Mouse (Mus musculus): ENCODE measurements around the gene Zfp653. TPM values are rescaled to one million over a fixed set of nuclear protein-coding genes. Genes with fewer than 3 reads are reported as not detected.

Gene Zfp653
- polyA plus RNA-seq, 1 experiment from 2014 or later, result 5.5 TPM

DNA sequence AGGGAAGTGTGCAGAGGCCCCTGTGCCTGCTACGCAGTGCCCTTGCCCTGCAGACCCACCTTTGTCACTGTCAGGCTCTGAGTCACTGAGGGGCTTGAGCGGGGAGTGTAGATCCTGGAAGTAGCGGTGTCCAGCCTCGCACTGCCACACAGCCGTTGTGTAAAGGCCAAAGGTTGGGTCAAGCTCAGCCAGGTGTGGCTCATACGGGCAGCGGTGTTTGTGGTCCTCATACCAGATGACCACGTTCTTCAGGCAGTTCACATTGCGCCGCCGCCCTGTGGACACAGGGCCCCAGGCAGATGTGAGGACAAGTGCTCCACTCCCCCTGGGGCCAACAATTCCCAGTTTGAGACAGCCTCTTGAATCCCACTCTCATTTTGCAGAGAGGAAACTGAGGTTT, 5.5 kb downstream of the Zfp653 start:
- H3K36me3 ChIP-seq (replicated peaks; ENCODE audit: control insufficient read depth, insufficient read depth, low read depth, low read length), result peaks cover 2% of the 10 kb centered on the region

DNA sequence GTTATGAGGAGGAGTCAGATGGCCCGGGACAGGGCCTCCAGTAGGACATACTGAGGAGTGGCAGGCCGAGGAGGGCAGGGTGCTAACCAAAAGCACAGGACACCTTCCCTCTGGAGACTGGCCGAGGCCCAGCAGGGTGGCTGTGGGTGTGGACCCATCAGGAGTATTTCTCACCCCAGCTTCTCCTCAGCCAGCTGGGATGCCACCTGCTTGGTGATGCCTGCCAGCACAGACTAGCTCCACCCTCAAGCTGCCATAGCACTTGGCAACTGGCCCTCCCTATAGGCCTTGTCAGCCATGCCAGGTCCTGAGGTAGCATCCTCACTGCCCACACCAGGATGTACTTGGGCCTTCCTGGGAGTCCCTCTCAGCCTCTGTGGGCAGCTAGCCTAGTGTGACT, 6.8 kb downstream of the Zfp653 start:
- Histone ChIP-seq H3K27ac (replicated peaks; ENCODE audit: low read depth, low read length) (no peak overlapping the region), H3K4me3 (ENCODE audit: low read depth, low read length) (no peak overlapping the region), H3K4me2 (ENCODE audit: low read depth, low read length) (no peak overlapping the region), H3K36me3 (replicated peaks; ENCODE audit: control insufficient read depth, insufficient read depth, low read depth, low read length) (peaks cover 2% of the 10 kb centered on the region), H3K9ac (replicated peaks; ENCODE audit: low read length) (no peak overlapping the region), H3K9me3 (replicated peaks; ENCODE audit: control insufficient read depth, low read length) (no peaks in the 10 kb centered on the region), H3K4me1 (ENCODE audit: control insufficient read depth, insufficient read depth, low read length) (no peaks in the 10 kb centered on the region), H3K27me3 (ENCODE audit: control insufficient read depth, insufficient read depth, low read length) (no peaks in the 10 kb centered on the region)
- 0 out of 2 replicates have a peak, but pooled peaks have one; percentile 3 for ATAC-seq (replicated peaks; ENCODE audit: insufficient number of reproducible peaks, low FRiP score, low TSS enrichment, low read depth)
- no peak for DNase-seq (ENCODE audit: low spot score)
- 94% methylated on average over 3 of the region's 3 CpGs for WGBS

More for the DNA sequence above, 5.5 kb downstream of the Zfp653 start:
- Histone ChIP-seq H3K4me1 (ENCODE audit: control insufficient read depth, insufficient read depth, low read length) (no peaks in the 10 kb centered on the region), H3K9me3 (replicated peaks; ENCODE audit: control insufficient read depth, low read length) (no peaks in the 10 kb centered on the region), H3K4me3 (ENCODE audit: low read depth, low read length) (no peak overlapping the region), H3K27me3 (ENCODE audit: control insufficient read depth, insufficient read depth, low read length) (no peaks in the 10 kb centered on the region), H3K4me2 (ENCODE audit: low read depth, low read length) (no peak overlapping the region), H3K27ac (replicated peaks; ENCODE audit: low read depth, low read length) (no peak overlapping the region), H3K9ac (replicated peaks; ENCODE audit: low read length) (no peak overlapping the region)
- ATAC-seq (replicated peaks; ENCODE audit: insufficient number of reproducible peaks, low FRiP score, low TSS enrichment, low read depth), result no peak
- WGBS, result 92% methylated on average over 11 of the region's 11 CpGs
- DNase-seq (ENCODE audit: low spot score), result no peak

DNA sequence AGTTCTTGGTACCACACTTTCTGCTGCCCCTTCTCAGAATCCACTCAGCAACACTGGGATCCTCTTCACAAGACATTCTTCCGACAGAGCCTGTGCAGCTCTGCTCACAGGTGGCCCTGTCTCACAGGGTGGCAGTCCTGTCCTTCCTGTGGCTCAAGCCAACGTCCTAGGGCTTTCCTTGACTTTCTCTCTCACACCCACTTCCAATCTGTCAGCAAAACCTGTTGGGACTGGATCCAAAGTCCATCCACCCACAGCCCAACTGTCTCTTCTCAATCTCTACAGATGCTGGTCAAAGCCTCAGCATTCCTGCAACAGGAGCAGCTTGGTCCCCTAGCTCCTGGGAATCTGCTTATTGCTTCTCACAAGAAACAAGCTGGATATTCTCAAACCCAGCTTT, 9.8 kb downstream of the Zfp653 start:
- Histone ChIP-seq H3K27ac (replicated peaks; ENCODE audit: low read depth, low read length) (no peak overlapping the region), H3K4me3 (ENCODE audit: low read depth, low read length) (no peak overlapping the region), H3K36me3 (replicated peaks; ENCODE audit: control insufficient read depth, insufficient read depth, low read depth, low read length) (peaks cover 7% of the 10 kb centered on the region), H3K4me1 (ENCODE audit: control insufficient read depth, insufficient read depth, low read length) (no peaks in the 10 kb centered on the region), H3K9me3 (replicated peaks; ENCODE audit: control insufficient read depth, low read length) (no peaks in the 10 kb centered on the region), H3K9ac (replicated peaks; ENCODE audit: low read length) (no peak overlapping the region), H3K4me2 (ENCODE audit: low read depth, low read length) (no peak overlapping the region), H3K27me3 (ENCODE audit: control insufficient read depth, insufficient read depth, low read length) (no peaks in the 10 kb centered on the region)
- ATAC-seq (replicated peaks; ENCODE audit: insufficient number of reproducible peaks, low FRiP score, low TSS enrichment, low read depth) (no peak), DNase-seq (ENCODE audit: low spot score) (no peak)
- WGBS, result 75% methylated on average over 2 of the region's 2 CpGs

DNA sequence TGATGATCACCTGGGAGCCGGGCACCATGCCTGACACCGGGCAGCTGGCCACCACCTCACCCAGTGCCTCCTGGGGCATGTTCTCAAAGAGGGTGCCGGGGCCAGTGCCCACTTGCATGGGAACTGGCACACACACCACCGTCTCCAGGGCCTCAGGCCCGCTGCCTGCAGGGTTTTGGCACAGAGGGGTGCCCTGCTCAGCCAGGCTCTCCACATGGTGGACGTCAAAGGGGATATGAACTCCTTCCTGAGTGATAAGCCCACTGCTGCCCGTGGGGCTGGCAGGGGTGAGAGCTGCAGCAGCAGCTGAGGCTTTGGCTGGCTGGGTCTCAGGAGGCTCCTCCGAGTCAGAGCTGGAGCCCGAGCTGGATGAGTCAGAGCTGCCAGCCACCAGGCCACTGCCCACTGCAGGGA, 13.2 kb downstream of the Zfp653 start:
- Histone ChIP-seq H3K4me3 (ENCODE audit: low read depth, low read length) (no peak overlapping the region), H3K9me3 (replicated peaks; ENCODE audit: control insufficient read depth, low read length) (no peaks in the 10 kb centered on the region), H3K4me2 (ENCODE audit: low read depth, low read length) (no peak overlapping the region), H3K27me3 (ENCODE audit: control insufficient read depth, insufficient read depth, low read length) (peaks cover 8% of the 10 kb centered on the region), H3K36me3 (replicated peaks; ENCODE audit: control insufficient read depth, insufficient read depth, low read depth, low read length) (peaks cover 5% of the 10 kb centered on the region), H3K27ac (replicated peaks; ENCODE audit: low read depth, low read length) (no peak overlapping the region), H3K9ac (replicated peaks; ENCODE audit: low read length) (no peak overlapping the region), H3K4me1 (ENCODE audit: control insufficient read depth, insufficient read depth, low read length) (no peaks in the 10 kb centered on the region; the same call in 1 of the 2 replicates)
- no peak for ATAC-seq (replicated peaks; ENCODE audit: insufficient number of reproducible peaks, low FRiP score, low TSS enrichment, low read depth)
- no peak for DNase-seq (ENCODE audit: low spot score)
- WGBS, result 88% methylated on average over 9 of the region's 9 CpGs

DNA sequence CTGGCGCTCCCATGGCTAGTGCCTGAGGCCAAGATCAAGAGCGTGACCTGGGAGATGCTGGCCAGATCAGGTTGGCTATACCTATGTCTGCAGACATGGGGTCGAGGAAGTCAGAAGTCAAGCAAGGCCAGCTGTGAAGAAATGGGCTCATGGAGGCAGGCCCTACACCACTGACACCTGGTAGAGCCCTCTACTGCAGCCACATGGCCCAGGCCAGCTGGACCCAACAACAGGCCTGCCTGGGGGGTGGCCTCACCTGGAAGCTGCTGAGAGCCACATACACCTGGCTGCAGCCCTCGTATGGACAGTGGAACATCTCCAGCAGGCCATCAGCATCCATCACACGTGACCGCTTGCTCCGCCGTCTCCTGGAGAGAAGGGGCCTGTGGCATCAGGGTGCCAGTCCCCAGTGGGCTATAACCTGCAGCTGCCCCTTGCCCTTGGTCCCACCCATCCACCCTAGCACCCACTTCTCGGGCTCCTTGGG, 14.1 kb downstream of the Zfp653 start:
- Histone ChIP-seq H3K36me3 (replicated peaks; ENCODE audit: control insufficient read depth, insufficient read depth, low read depth, low read length) (peaks cover 5% of the 10 kb centered on the region), H3K27me3 (ENCODE audit: control insufficient read depth, insufficient read depth, low read length) (peaks cover 18% of the 10 kb centered on the region), H3K9ac (replicated peaks; ENCODE audit: low read length) (no peak overlapping the region), H3K4me2 (ENCODE audit: low read depth, low read length) (no peak overlapping the region), H3K4me3 (ENCODE audit: low read depth, low read length) (no peak overlapping the region), H3K9me3 (replicated peaks; ENCODE audit: control insufficient read depth, low read length) (no peaks in the 10 kb centered on the region), H3K4me1 (ENCODE audit: control insufficient read depth, insufficient read depth, low read length) (no peaks in the 10 kb centered on the region; the same call in 1 of the 2 replicates), H3K27ac (replicated peaks; ENCODE audit: low read depth, low read length) (no peak overlapping the region)
- DNase-seq (ENCODE audit: low spot score) (no peak), ATAC-seq (replicated peaks; ENCODE audit: insufficient number of reproducible peaks, low FRiP score, low TSS enrichment, low read depth) (no peak)
- 90% methylated on average over 9 of the region's 9 CpGs for WGBS

DNA sequence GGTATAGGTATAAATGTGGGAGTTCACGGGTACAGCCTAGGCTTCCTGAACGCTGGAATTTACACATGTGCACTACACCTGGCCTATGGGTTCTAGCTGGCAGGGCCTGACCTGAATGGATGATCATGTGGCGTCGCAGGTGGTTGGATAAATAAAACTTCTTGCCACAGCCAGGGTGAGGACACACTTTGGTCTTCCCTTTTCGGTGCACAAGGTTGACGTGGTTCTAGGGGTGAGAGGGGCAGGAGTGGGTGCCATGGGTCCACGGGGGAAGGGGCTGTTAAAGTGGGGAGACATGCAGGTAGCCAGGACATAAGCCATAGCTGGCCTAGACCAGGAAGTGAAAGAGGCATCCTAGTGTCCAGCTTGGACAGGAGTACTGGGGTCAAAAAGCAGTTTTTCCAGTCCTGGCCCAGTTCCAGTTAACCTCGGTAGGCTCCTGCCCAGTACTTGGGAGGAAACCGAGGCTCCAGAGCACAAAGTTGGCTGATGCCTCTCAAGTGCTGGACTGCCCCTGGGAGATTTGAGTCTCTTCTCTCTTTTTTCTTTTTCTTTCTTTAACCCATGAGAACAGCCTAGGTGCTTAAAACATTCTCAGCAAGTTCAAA, 14.8 kb downstream of the Zfp653 start:
- Histone ChIP-seq H3K27me3 (ENCODE audit: control insufficient read depth, insufficient read depth, low read length) (peaks cover 24% of the 10 kb centered on the region), H3K9ac (replicated peaks; ENCODE audit: low read length) (no peak overlapping the region), H3K4me3 (ENCODE audit: low read depth, low read length) (no peak overlapping the region), H3K36me3 (replicated peaks; ENCODE audit: control insufficient read depth, insufficient read depth, low read depth, low read length) (peaks cover 5% of the 10 kb centered on the region), H3K27ac (replicated peaks; ENCODE audit: low read depth, low read length) (no peak overlapping the region), H3K4me2 (ENCODE audit: low read depth, low read length) (no peak overlapping the region), H3K4me1 (ENCODE audit: control insufficient read depth, insufficient read depth, low read length) (no peaks in the 10 kb centered on the region; the same call in 1 of the 2 replicates), H3K9me3 (replicated peaks; ENCODE audit: control insufficient read depth, low read length) (no peaks in the 10 kb centered on the region)
- 79% methylated on average over 9 of the region's 9 CpGs for WGBS
- no peak for DNase-seq (ENCODE audit: low spot score)
- no peak for ATAC-seq (replicated peaks; ENCODE audit: insufficient number of reproducible peaks, low FRiP score, low TSS enrichment, low read depth)

DNA sequence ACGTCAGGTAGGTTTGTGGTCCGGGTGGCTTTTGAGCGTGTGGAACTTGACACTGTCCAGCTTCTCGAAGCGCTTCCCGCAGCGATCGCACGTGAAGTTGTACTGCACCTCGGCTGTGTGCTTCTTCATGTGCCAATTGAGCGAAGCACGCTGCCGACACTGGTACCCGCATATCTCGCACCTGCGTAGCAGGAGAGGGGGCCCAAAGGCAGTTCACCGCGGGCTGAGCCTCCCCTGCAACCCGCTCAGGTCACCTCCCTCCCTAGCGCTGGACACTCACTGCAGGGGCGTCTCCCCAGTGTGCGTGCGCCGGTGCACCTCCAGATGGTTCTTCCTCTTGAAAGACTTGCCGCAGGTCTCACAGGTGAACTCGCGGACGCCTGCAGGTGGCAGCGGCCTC, 15.5 kb downstream of the Zfp653 start:
- H3K9ac ChIP-seq (replicated peaks; ENCODE audit: low read length), result no peak overlapping the region
- ATAC-seq (replicated peaks; ENCODE audit: insufficient number of reproducible peaks, low FRiP score, low TSS enrichment, low read depth), result no peak
- no peaks in the 10 kb centered on the region for H3K9me3 ChIP-seq (replicated peaks; ENCODE audit: control insufficient read depth, low read length)
- no peak overlapping the region for H3K4me2 ChIP-seq (ENCODE audit: low read depth, low read length)
- DNase-seq (ENCODE audit: low spot score), result no peak
- H3K27ac ChIP-seq (replicated peaks; ENCODE audit: low read depth, low read length), result no peak overlapping the region
- peaks cover 5% of the 10 kb centered on the region for H3K36me3 ChIP-seq (replicated peaks; ENCODE audit: control insufficient read depth, insufficient read depth, low read depth, low read length)
- peaks cover 3% of the 10 kb centered on the region for H3K4me1 ChIP-seq (ENCODE audit: control insufficient read depth, insufficient read depth, low read length)
- H3K4me3 ChIP-seq (ENCODE audit: low read depth, low read length), result no peak overlapping the region
- WGBS, result 34% methylated on average over 29 of the region's 29 CpGs
- H3K27me3 ChIP-seq (ENCODE audit: control insufficient read depth, insufficient read depth, low read length), result peaks cover 31% of the 10 kb centered on the region

DNA sequence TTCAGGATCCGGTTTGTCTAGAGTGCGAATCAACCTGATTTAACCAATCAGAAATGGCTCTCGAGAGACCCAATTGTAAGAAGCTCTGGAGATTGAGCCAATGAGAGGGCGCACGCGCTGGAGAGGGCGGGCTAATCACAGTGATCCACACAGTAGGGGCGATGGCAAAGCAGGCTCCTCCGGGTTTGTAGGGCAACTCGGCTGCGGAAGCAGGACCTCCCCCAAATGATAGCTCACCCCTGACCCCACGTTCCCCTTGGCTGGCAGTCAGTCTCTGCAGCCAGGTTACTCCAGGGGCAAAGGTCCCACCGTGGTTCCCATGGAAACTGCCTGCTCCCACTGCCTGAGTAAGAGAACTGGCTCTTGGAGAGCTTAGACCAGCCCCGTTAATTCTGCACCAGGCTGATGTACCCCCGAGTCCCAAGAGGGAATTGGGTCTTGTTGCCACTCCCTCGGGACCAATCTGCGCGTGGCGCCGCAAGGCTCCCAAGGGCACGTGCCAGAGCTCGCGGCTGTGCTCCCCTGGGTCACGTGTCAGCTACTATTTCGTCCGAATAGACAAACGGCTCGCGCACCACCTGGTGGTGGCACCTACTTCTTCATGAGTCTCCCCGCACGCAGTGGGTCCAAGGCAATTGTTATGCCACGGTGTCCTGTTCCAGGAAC, 16.6 kb downstream of the Zfp653 start:
- 1% methylated on average over 32 of the region's 32 CpGs for WGBS
- DNase-seq (ENCODE audit: low spot score) (peak; percentile 83), ATAC-seq (replicated peaks; ENCODE audit: insufficient number of reproducible peaks, low FRiP score, low TSS enrichment, low read depth) (peak; percentile 8; the same call in 1 of the 2 replicates)
- no peak overlapping the region for H3K27ac ChIP-seq (replicated peaks; ENCODE audit: low read depth, low read length)
- H3K4me2 ChIP-seq (ENCODE audit: low read depth, low read length), result peak overlapping the region; percentile 23
- no peak overlapping the region for H3K4me3 ChIP-seq (ENCODE audit: low read depth, low read length)
- peaks cover 5% of the 10 kb centered on the region for H3K36me3 ChIP-seq (replicated peaks; ENCODE audit: control insufficient read depth, insufficient read depth, low read depth, low read length)
- no peak overlapping the region for H3K9ac ChIP-seq (replicated peaks; ENCODE audit: low read length)
- no peaks in the 10 kb centered on the region for H3K9me3 ChIP-seq (replicated peaks; ENCODE audit: control insufficient read depth, low read length)
- peaks cover 40% of the 10 kb centered on the region for H3K27me3 ChIP-seq (ENCODE audit: control insufficient read depth, insufficient read depth, low read length)
- peaks cover 3% of the 10 kb centered on the region for H3K4me1 ChIP-seq (ENCODE audit: control insufficient read depth, insufficient read depth, low read length)
